8 mouse cellular contexts compared by ENCODE assay signal in the genomic region with DNA sequence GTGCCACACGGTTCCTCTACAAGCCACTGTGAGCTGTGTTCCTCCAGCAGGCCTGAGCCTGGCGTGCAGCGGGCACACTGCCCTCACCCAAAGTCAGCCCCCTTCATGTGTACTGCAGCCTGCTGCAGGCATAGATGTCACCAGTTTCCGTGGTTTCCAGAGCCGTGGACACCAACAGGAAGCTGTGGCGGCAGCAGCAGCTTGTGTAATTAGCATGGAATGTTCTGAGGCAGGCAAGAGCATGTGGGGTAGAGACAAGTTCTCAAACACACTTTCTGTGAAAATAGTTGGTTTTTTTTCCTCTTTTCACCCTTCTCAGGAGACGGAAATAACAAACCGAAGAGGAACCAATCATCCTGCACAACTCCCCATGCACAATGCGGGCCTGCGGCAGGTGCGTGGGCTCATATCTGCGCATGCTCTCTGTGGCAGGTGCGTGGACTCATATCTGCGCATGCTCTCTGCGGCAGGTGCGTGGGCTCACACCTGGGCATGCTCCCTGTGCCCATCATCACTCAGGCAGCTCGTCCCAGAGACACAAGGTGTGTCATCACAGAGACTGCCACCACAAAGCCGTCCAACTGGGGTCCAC.
A peak's percentile ranks its signal among the peaks of the same experiment; 100 is the strongest.
DNase-seq lines count a peak whose midpoint lies in the region; ATAC-seq and TF ChIP-seq lines count a peak whose summit lies in the region.

No protein-coding gene starts in this region.

- H3K79me2 ChIP-seq in CH12.LX (replicated peaks; ENCODE audit: control insufficient read depth, extremely low read depth, insufficient read depth, poor library complexity, severe bottlenecking), result no peaks in the 10 kb centered on the region

- peak; percentile 64 for ATAC-seq in forebrain, postnatal 0 days
- ATAC-seq in forebrain, embryonic 14.5 days, result no peak
- no peak for ATAC-seq in lung, embryonic 14.5 days (ENCODE audit: insufficient read depth)
- ATAC-seq in forebrain, embryonic 16.5 days, result no peak

- peaks cover 3% of the 10 kb centered on the region; the same call in 1 of the 2 replicates for H3K4me1 ChIP-seq in forebrain, postnatal 0 days (ENCODE audit: insufficient read depth)
- peaks cover 5% of the 10 kb centered on the region; the same call in 1 of the 2 replicates for H3K4me1 ChIP-seq in forebrain, embryonic 14.5 days (ENCODE audit: control insufficient read depth, insufficient read depth, low read length)
- H3K4me1 ChIP-seq in CH12.LX (ENCODE audit: control insufficient read depth in 1 of 2, insufficient read depth in 2 of 2), result peaks cover 42 to 85% of the 10 kb centered on the region in 2 experiments
- H3K4me1 ChIP-seq in lung, embryonic 14.5 days (ENCODE audit: insufficient read depth), result peaks cover 21% of the 10 kb centered on the region
- H3K4me1 ChIP-seq in forebrain, embryonic 16.5 days (replicated peaks; ENCODE audit: control insufficient read depth, insufficient read depth, low read length), result peaks cover 6% of the 10 kb centered on the region; the same call in 1 of the 2 replicates

- H3K36me3 ChIP-seq in forebrain, postnatal 0 days (ENCODE audit: insufficient read depth), result no peaks in the 10 kb centered on the region
- no peaks in the 10 kb centered on the region for H3K36me3 ChIP-seq in forebrain, embryonic 14.5 days (ENCODE audit: control insufficient read depth, insufficient read depth, low read length)
- H3K36me3 ChIP-seq in CH12.LX (replicated peaks in 1 of 2; ENCODE audit: control insufficient read depth in 1 of 2, insufficient read depth in 1 of 2, low read length in 1 of 2), result peaks cover 0 to 58% of the 10 kb centered on the region in 2 experiments
- H3K36me3 ChIP-seq in lung, embryonic 14.5 days (ENCODE audit: insufficient read depth), result no peaks in the 10 kb centered on the region
- no peaks in the 10 kb centered on the region for H3K36me3 ChIP-seq in forebrain, embryonic 16.5 days (ENCODE audit: control insufficient read depth, insufficient read depth)

- dilution Hi-C loops in CH12.LX (cut with MboI; ENCODE audit: extremely low pct_ligation_motif_present, extremely low pct_unique_long_range_greater_than_20kb, low sequenced_read_pairs), result no loop called here

- TF ChIP-seq POLR2A in CH12.LX (IDR thresholded peaks at IDR 0.05; ENCODE audit: low read depth, low read length), result no peak

- no peak overlapping the region for H3K9ac ChIP-seq in forebrain, postnatal 0 days
- no peak overlapping the region for H3K9ac ChIP-seq in forebrain, embryonic 14.5 days (ENCODE audit: low read length)
- H3K9ac ChIP-seq in CH12.LX (ENCODE audit: insufficient read depth, low read depth), result no peak overlapping the region
- H3K9ac ChIP-seq in lung, embryonic 14.5 days, result no peak overlapping the region
- no peak overlapping the region for H3K9ac ChIP-seq in forebrain, embryonic 16.5 days (replicated peaks; ENCODE audit: low read depth, low read length)

- H3K4me3 ChIP-seq in forebrain, postnatal 0 days (ENCODE audit: low read depth, low read length), result no peak overlapping the region
- no peak overlapping the region for H3K4me3 ChIP-seq in forebrain, embryonic 14.5 days (ENCODE audit: low read depth, low read length)
- H3K4me3 ChIP-seq in CH12.LX (replicated peaks in 1 of 3; ENCODE audit: low read depth in 2 of 3, low read length in 2 of 3, poor library complexity in 1 of 3), result peak overlapping the region in 1 of 3 experiments; percentile 14
- no peak overlapping the region for H3K4me3 ChIP-seq in lung, embryonic 14.5 days (ENCODE audit: low read depth, low read length)
- H3K4me3 ChIP-seq in forebrain, embryonic 16.5 days (replicated peaks; ENCODE audit: low read length), result no peak overlapping the region

- DNase-seq in forebrain, postnatal 0 days, result peak; percentile 44
- DNase-seq in forebrain, embryonic 14.5 days (ENCODE audit: low spot score), result no peak
- peak; percentile 60 for DNase-seq in CH12.LX (ENCODE audit: extremely low read depth)
- peak; percentile 48 for DNase-seq in heart, postnatal 25 days (ENCODE audit: low spot score)
- DNase-seq in lung, embryonic 14.5 days, result peak; percentile 62
- peak; percentile 41 to 53 for DNase-seq in thymus, adult 18-20 months
- no peak for DNase-seq in urinary bladder, postnatal 25 days (ENCODE audit: low spot score)

- no peak overlapping the region for H3K4me2 ChIP-seq in forebrain, postnatal 0 days (ENCODE audit: low read depth)
- H3K4me2 ChIP-seq in forebrain, embryonic 14.5 days (ENCODE audit: low read length), result no peak overlapping the region
- peak overlapping the region; percentile 9; the same call in 1 of the 2 replicates for H3K4me2 ChIP-seq in CH12.LX (ENCODE audit: insufficient read depth, low read depth, poor library complexity, severe bottlenecking)
- no peak overlapping the region for H3K4me2 ChIP-seq in lung, embryonic 14.5 days
- no peak overlapping the region for H3K4me2 ChIP-seq in forebrain, embryonic 16.5 days (ENCODE audit: low read length)

- no peak overlapping the region for H3K27ac ChIP-seq in forebrain, postnatal 0 days (ENCODE audit: low read depth, low read length)
- H3K27ac ChIP-seq in forebrain, embryonic 14.5 days (ENCODE audit: low read depth, low read length), result no peak overlapping the region
- peak overlapping the region; percentile 25; the same call in 1 of the 2 replicates for H3K27ac ChIP-seq in CH12.LX (ENCODE audit: insufficient read depth, low read depth)
- peak overlapping the region; percentile 47 for H3K27ac ChIP-seq in lung, embryonic 14.5 days (ENCODE audit: low read depth)
- no peak overlapping the region for H3K27ac ChIP-seq in forebrain, embryonic 16.5 days (ENCODE audit: low read length)

- no peaks in the 10 kb centered on the region for H3K9me3 ChIP-seq in forebrain, postnatal 0 days (ENCODE audit: low read length)
- no peaks in the 10 kb centered on the region for H3K9me3 ChIP-seq in forebrain, embryonic 14.5 days (replicated peaks; ENCODE audit: control insufficient read depth, low read length)
- no peaks in the 10 kb centered on the region for H3K9me3 ChIP-seq in CH12.LX (replicated peaks; ENCODE audit: low read length)
- no peaks in the 10 kb centered on the region for H3K9me3 ChIP-seq in lung, embryonic 14.5 days (ENCODE audit: low read depth, low read length)
- H3K9me3 ChIP-seq in forebrain, embryonic 16.5 days (ENCODE audit: control insufficient read depth, low read length), result no peaks in the 10 kb centered on the region

- peak; percentile 42 for TF ChIP-seq EP300 in CH12.LX (IDR thresholded peaks at IDR 0.05; ENCODE audit: low read length)

- WGBS in forebrain, postnatal 0 days, result 81% methylated on average over 18 of the region's 18 CpGs
- WGBS in forebrain, embryonic 14.5 days, result 91% methylated on average over 18 of the region's 18 CpGs
- WGBS in lung, embryonic 14.5 days, result 75% methylated on average over 18 of the region's 18 CpGs
- 88% methylated on average over 18 of the region's 18 CpGs for WGBS in forebrain, embryonic 16.5 days

- TF ChIP-seq RAD21 in CH12.LX (IDR thresholded peaks at IDR 0.05; ENCODE audit: low read depth, low read length), result no peak; the same call in 1 of the 2 replicates

- in situ Hi-C loops in CH12.LX (cut with MboI; ENCODE audit: low pct_ligation_motif_present, low pct_unique_long_range_greater_than_20kb, low sequenced_read_pairs), result loop anchor here (5.0 to 10.0 kb wide), 2 partner anchors 375 to 383 kb away; a partner anchor contains a TSS

- no peak for TF ChIP-seq CTCF in forebrain, postnatal 0 days (IDR thresholded peaks at IDR 0.05; ENCODE audit: low read depth)
- TF ChIP-seq CTCF in CH12.LX (conservative IDR thresholded peaks at IDR 0.05 in 1 of 2, IDR thresholded peaks at IDR 0.05 in 1 of 2; ENCODE audit: low read depth in 2 of 2, low read length in 2 of 2), result no peak; a peak in 1 of 4 replicates
- 0 out of 2 replicates have a peak, but pooled peaks have one; percentile 5 for TF ChIP-seq CTCF in lung, embryonic 14.5 days (IDR thresholded peaks at IDR 0.05; ENCODE audit: low read depth)

- no peaks in the 10 kb centered on the region for H3K27me3 ChIP-seq in forebrain, postnatal 0 days (ENCODE audit: insufficient read depth, low read length)
- no peaks in the 10 kb centered on the region for H3K27me3 ChIP-seq in forebrain, embryonic 14.5 days (replicated peaks; ENCODE audit: control insufficient read depth, insufficient read depth, low read length)
- H3K27me3 ChIP-seq in CH12.LX (replicated peaks), result no peaks in the 10 kb centered on the region
- H3K27me3 ChIP-seq in lung, embryonic 14.5 days (ENCODE audit: insufficient read depth, low read length), result no peaks in the 10 kb centered on the region
- H3K27me3 ChIP-seq in forebrain, embryonic 16.5 days (replicated peaks; ENCODE audit: control insufficient read depth, insufficient read depth, low read length), result no peaks in the 10 kb centered on the region

- intact Hi-C loops in heart, postnatal 25 days (cut with DNase I), result loop anchor here (2.0 kb wide), 2 partner anchors 33 to 99 kb away; no protein-coding TSS in a partner anchor

TF ChIP-seq in CH12.LX, 34 proteins besides CTCF, POLR2A, EP300 and RAD21 (continues in another document):
- TF ChIP-seq USF1 (IDR thresholded peaks at IDR 0.05; ENCODE audit: low read depth, low read length) (no peak), BHLHE40 (IDR thresholded peaks at IDR 0.05; ENCODE audit: low read depth, low read length) (0 out of 2 replicates have a peak, but pooled peaks have one; percentile 55), HCFC1 (IDR thresholded peaks at IDR 0.05; ENCODE audit: low read depth, low read length) (no peak), TCF12 (IDR thresholded peaks at IDR 0.05; ENCODE audit: low read depth, low read length) (peak; percentile 56; the same call in 1 of the 2 replicates), MYC (IDR thresholded peaks at IDR 0.05; ENCODE audit: low read depth, low read length) (peak; percentile 51; the same call in 1 of the 2 replicates), POLR2AphosphoS2 (IDR thresholded peaks at IDR 0.05; ENCODE audit: low read depth, low read length) (no peak), MEF2A (IDR thresholded peaks at IDR 0.05; ENCODE audit: borderline replicate concordance, low read depth, low read length) (peak; percentile 43; the same call in 1 of the 2 replicates), MAZ (IDR thresholded peaks at IDR 0.05; ENCODE audit: low read depth, low read length) (0 out of 2 replicates have a peak, but pooled peaks have one; percentile 30), SMC3 (IDR thresholded peaks at IDR 0.05; ENCODE audit: low read depth, low read length) (no peak; the same call in none of the 2 replicates), GABPA (IDR thresholded peaks at IDR 0.05; ENCODE audit: insufficient replicate concordance, low read depth, low read length) (no peak), ELF1 (IDR thresholded peaks at IDR 0.05; ENCODE audit: low read depth, low read length) (peak; percentile 50), MAX (IDR thresholded peaks at IDR 0.05; ENCODE audit: low read length) (peak; percentile 80), IRF4 (IDR thresholded peaks at IDR 0.05; ENCODE audit: low read depth, low read length) (peak; percentile 47), ZNF384 (IDR thresholded peaks at IDR 0.05; ENCODE audit: low read depth, low read length) (peak; percentile 53), CHD2 (IDR thresholded peaks at IDR 0.05; ENCODE audit: low read length) (peak; percentile 55; the same call in 1 of the 2 replicates), ETS1 (conservative IDR thresholded peaks at IDR 0.05; ENCODE audit: low read depth, low read length) (peak; percentile 59)

Comparison
In these comparisons a context has a peak if more than half of its experiments do, and no peak if none do; other contexts are left out.
1. DNase-seq: peak in forebrain, postnatal 0 days (single experiment), CH12.LX (single experiment), heart, postnatal 25 days (single experiment), lung, embryonic 14.5 days (single experiment) and thymus, adult 18-20 months (2 of 2); none in forebrain, embryonic 14.5 days (single experiment) and urinary bladder, postnatal 25 days (single experiment).
2. H3K27ac ChIP-seq: peak in CH12.LX (single experiment) and lung, embryonic 14.5 days (single experiment); none in forebrain, postnatal 0 days (single experiment), forebrain, embryonic 14.5 days (single experiment) and forebrain, embryonic 16.5 days (single experiment).